Mouse (Mus musculus) erythroblast, embryonic 14.5 days (primary cell): Measurements from ENCODE around the gene Trim75. TPM values are rescaled to one million over a fixed set of nuclear protein-coding genes. Genes with fewer than 3 reads are reported as not detected.

Experiments
- H3K27me3 ChIP-seq: 2 replicates; pipeline ENCODE4 v1.6.1; 2012; ENCODE audit warnings: inconsistent platforms; ENCODE audit not compliant: control insufficient read depth
- H3K36me3 ChIP-seq: 2 replicates; pipeline ENCODE4 v1.6.1; 2012; ENCODE audit warnings: mild to moderate bottlenecking, inconsistent platforms; ENCODE audit not compliant: control insufficient read depth
- H3K4me1 ChIP-seq: 2 replicates; pipeline ENCODE4 v1.6.1; 2012; ENCODE audit warnings: inconsistent platforms; ENCODE audit not compliant: control insufficient read depth
- H3K4me3 ChIP-seq: replicated peaks from 2 replicates; pipeline ENCODE3; 2012; ENCODE audit warnings: moderate library complexity, mild to moderate bottlenecking, inconsistent platforms
- H3K9me3 ChIP-seq: 2 replicates; pipeline ENCODE4 v1.6.1; 2012; ENCODE audit warnings: low read length, inconsistent platforms, mixed read lengths; ENCODE audit not compliant: control insufficient read depth
- GATA1 ChIP-seq: IDR thresholded peaks from 2 replicates; pipeline ENCODE4 v1.6.1; 2012; ENCODE audit warnings: low read length, inconsistent platforms, mixed read lengths
- TAL1 ChIP-seq: IDR thresholded peaks from 3 replicates; pipeline ENCODE4 v1.6.1; 2012; ENCODE audit warnings: low read length, inconsistent platforms, mixed read lengths
- polyA plus RNA-seq: library from polyadenylated mRNA; stranded (reverse); fragments of >175 nt; gene quantifications from 2 replicates; pipeline ENCODE4 v1.2.3, GENCODE M21; 2012

Gene Trim75
- polyA plus RNA-seq, 1 experiment: not detected

GRCm38 (mm10) chr8:64946820-64947697 is 40.6 kb downstream of the Trim75 start, which contains the start of gene Tmem192:
Tmem192 (plus strand) TSS chr8:64947185.
- Histone ChIP-seq H3K36me3 (no peaks in the 10 kb centered on the region), H3K4me3 (peak within 1 kb of the TSS; percentile 82), H3K27me3 (peaks cover 15% of the 10 kb centered on the region), H3K4me1 (peaks cover 21% of the 10 kb centered on the region), H3K9me3 (no peaks in the 10 kb centered on the region)
- TF ChIP-seq TAL1 (no peak), GATA1 (no peak)

GRCm38 (mm10) chr8:64946441-64946819 is 41.2 kb downstream of the Trim75 start:
- TF ChIP-seq TAL1 (no peak), GATA1 (no peak)
- peaks cover 15% of the 10 kb centered on the region for H3K27me3 ChIP-seq
- no peaks in the 10 kb centered on the region for H3K36me3 ChIP-seq
- H3K4me3 ChIP-seq: peak overlapping the region; percentile 82
- H3K9me3 ChIP-seq: no peaks in the 10 kb centered on the region
- H3K4me1 ChIP-seq: peaks cover 21% of the 10 kb centered on the region

- TF ChIP-seq TAL1 (no peak), GATA1 (no peak)
- peaks cover 15% of the 10 kb centered on the region for H3K27me3 ChIP-seq
- H3K4me1 ChIP-seq: peaks cover 21% of the 10 kb centered on the region
- no peaks in the 10 kb centered on the region for H3K36me3 ChIP-seq
- H3K4me3 ChIP-seq: no peak overlapping the region
- peaks cover under 1% of the 10 kb centered on the region for H3K9me3 ChIP-seq
These were observed 42.0 kb downstream of the Trim75 start for GRCm38 (mm10) chr8:64945606-64946005.

- Histone ChIP-seq H3K4me1 (peaks cover 21% of the 10 kb centered on the region), H3K4me3 (no peak overlapping the region), H3K9me3 (peaks cover 3% of the 10 kb centered on the region), H3K36me3 (no peaks in the 10 kb centered on the region), H3K27me3 (peaks cover 15% of the 10 kb centered on the region)
- TF ChIP-seq GATA1: no peak
- TF ChIP-seq TAL1: no peak
These were observed 42.8 kb downstream of the Trim75 start for GRCm38 (mm10) chr8:64944831-64945230.

- H3K9me3 ChIP-seq: peaks cover 3% of the 10 kb centered on the region
- H3K36me3 ChIP-seq: no peaks in the 10 kb centered on the region
- no peak overlapping the region for H3K4me3 ChIP-seq
- no peak for TF ChIP-seq TAL1
- no peak for TF ChIP-seq GATA1
- H3K27me3 ChIP-seq: peaks cover 15% of the 10 kb centered on the region
- H3K4me1 ChIP-seq: peaks cover 19% of the 10 kb centered on the region
These were observed 44.7 kb downstream of the Trim75 start for GRCm38 (mm10) chr8:64942946-64943345.

GRCm38 (mm10) chr8:64941495-64941894 is 46.1 kb downstream of the Trim75 start:
- Histone ChIP-seq H3K9me3 (peaks cover 3% of the 10 kb centered on the region), H3K27me3 (peaks cover 15% of the 10 kb centered on the region), H3K4me3 (no peak overlapping the region), H3K4me1 (peaks cover 8% of the 10 kb centered on the region), H3K36me3 (no peaks in the 10 kb centered on the region)
- TF ChIP-seq TAL1 (no peak), GATA1 (no peak; the same call in 1 of the 2 replicates)

- H3K9me3 ChIP-seq: peaks cover 3% of the 10 kb centered on the region
- TF ChIP-seq GATA1: no peak
- TF ChIP-seq TAL1: no peak
- H3K4me3 ChIP-seq: no peak overlapping the region
- peaks cover 15% of the 10 kb centered on the region for H3K27me3 ChIP-seq
- H3K36me3 ChIP-seq: no peaks in the 10 kb centered on the region
- H3K4me1 ChIP-seq: peaks cover 4% of the 10 kb centered on the region
These were observed 46.6 kb downstream of the Trim75 start for GRCm38 (mm10) chr8:64941019-64941418.

- Histone ChIP-seq H3K27me3 (no peaks in the 10 kb centered on the region), H3K36me3 (no peaks in the 10 kb centered on the region), H3K4me3 (no peak overlapping the region), H3K9me3 (no peaks in the 10 kb centered on the region), H3K4me1 (no peaks in the 10 kb centered on the region)
- TF ChIP-seq GATA1 (no peak), TAL1 (no peak)
These were observed 52.6 kb downstream of the Trim75 start for GRCm38 (mm10) chr8:64934997-64935396.

Other genes with a start within 250 kb of the Trim75 start
- gene Klhl2, start 137.8 kb downstream of the Trim75 start, polyA plus RNA-seq: 0.04 TPM in 1 of 2 replicates, not detected in the other
- gene Tmem192, start 40.6 kb downstream of the Trim75 start, polyA plus RNA-seq: 0.40 and 0.56 TPM in 2 replicates
- not detected in 2 replicates for gene Trim61, start 30.7 kb upstream of the Trim75 start, polyA plus RNA-seq
- gene Trim60, start 30.8 kb upstream of the Trim75 start, polyA plus RNA-seq: 0.03 TPM in 1 of 2 replicates, not detected in the other
- not detected in 2 replicates for gene Apela, start 49.5 kb upstream of the Trim75 start, polyA plus RNA-seq
- not detected in 2 replicates for gene Gm10663, start 87.2 kb upstream of the Trim75 start, polyA plus RNA-seq
- not detected in 2 replicates for gene BC030870, start 141.7 kb upstream of the Trim75 start, polyA plus RNA-seq